Mouse (Mus musculus) cerebellum, postnatal 14 days (tissue): ENCODE measurements at regions not wholly inside any gene's neighbourhood (a gene's known extent, or its start where the extent isn't known, plus 50 kb on each side); places are given as distances from the start of the nearest gene placed in this dataset.
A peak's percentile ranks its signal among the peaks of the same experiment; 100 is the strongest.

Source experiments
- DNase-seq, 2 experiments: peaks; one replicate each; pipeline ENCODE4 v3.0.0; 2021; ENCODE audit warnings: mixed read lengths in 2 of 2

DNA sequence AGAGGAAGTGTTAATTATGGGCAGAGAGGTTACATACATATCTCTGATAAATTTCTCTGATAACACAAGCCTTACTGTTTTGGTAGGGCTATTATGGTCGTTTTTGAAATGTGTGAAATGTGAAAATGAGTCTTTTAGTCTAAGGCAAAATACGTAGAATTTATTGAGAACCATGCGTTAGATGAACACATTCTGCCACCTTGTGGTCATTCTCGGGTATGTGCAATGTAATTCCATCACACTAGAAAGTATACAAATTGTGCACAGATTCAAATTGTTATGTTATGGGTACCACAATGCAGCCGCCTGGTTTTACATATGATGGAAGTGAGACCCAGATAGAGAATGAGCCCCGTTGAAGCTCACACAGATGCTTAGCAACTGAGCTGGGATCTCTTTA lies 138.7 kb downstream of the Cdr1 start:
- DNase-seq, result peak; percentile 27 to 37

GRCm38 (mm10) chrX:61043147-61043546 lies 142.2 kb downstream of the Cdr1 start:
- peak in 1 of 2 experiments; percentile 1 for DNase-seq
